Mouse (Mus musculus) megakaryocyte, embryonic 14.5 days (primary cell): Measurements from ENCODE around the gene Olfr561.

ENCODE experiments used
- FLI1 ChIP-seq: IDR thresholded peaks from 2 replicates; pipeline ENCODE4 v1.6.1; 2012; ENCODE audit warnings: low read length, inconsistent platforms, mixed read lengths
- GATA1 ChIP-seq: IDR thresholded peaks from 3 replicates; pipeline ENCODE4 v1.6.1; 2012; ENCODE audit warnings: mixed read lengths, low read length, inconsistent platforms, borderline replicate concordance

- TF ChIP-seq GATA1 (no peak), FLI1 (no peak)
These were observed 32.2 kb downstream of the Olfr561 start, which contains the start of gene Olfr564 for GRCm38 (mm10) chr7:102803180-102803579.
